Mouse (Mus musculus) hindbrain, embryonic 16.5 days (tissue): Measurements from ENCODE around the gene Nprl2. TPM values are rescaled to one million over a fixed set of nuclear protein-coding genes. Genes with fewer than 3 reads are reported as not detected.
A peak's percentile ranks its signal among the peaks of the same experiment; 100 is the strongest.

Experiments used
- ATAC-seq: fragments of 200-750 bp; cut with Nextera tagmentation; 2 replicates; pipeline ENCODE4 v1.8.0; 2017; ENCODE audit warnings: moderate TSS enrichment, moderate library complexity
- H3K27ac ChIP-seq: fragments of 300-500 bp; sonication (generic); 2 replicates; pipeline ENCODE4 v1.5.1; 2014; ENCODE audit warnings: low read depth, mild to moderate bottlenecking, control low read depth, low read length, moderate library complexity
- H3K27me3 ChIP-seq: fragments of 300-500 bp; sonication (generic); replicated peaks from 2 replicates; pipeline ENCODE4 v1.6.1; 2014; ENCODE audit warnings: low read length; ENCODE audit not compliant: control insufficient read depth, insufficient read depth
- H3K36me3 ChIP-seq: fragments of 300-500 bp; sonication (generic); 2 replicates; pipeline ENCODE4 v1.6.1; 2014; ENCODE audit warnings: mild to moderate bottlenecking, low read length, moderate library complexity, mixed read lengths; ENCODE audit not compliant: control insufficient read depth, insufficient read depth
- H3K4me1 ChIP-seq: fragments of 300-500 bp; sonication (generic); 2 replicates; pipeline ENCODE4 v1.6.1; 2014; ENCODE audit warnings: low read depth, low read length; ENCODE audit not compliant: control insufficient read depth, insufficient read depth
- H3K4me2 ChIP-seq: fragments of 300-500 bp; sonication (generic); 2 replicates; pipeline ENCODE4 v1.6.1; 2014; ENCODE audit warnings: mild to moderate bottlenecking, low read length, control low read depth, moderate library complexity
- H3K4me3 ChIP-seq: fragments of 300-500 bp; sonication (generic); 2 replicates; pipeline ENCODE4 v1.5.1; 2014; ENCODE audit warnings: mild to moderate bottlenecking, low read length, control low read depth, moderate library complexity
- H3K9ac ChIP-seq: fragments of 300-500 bp; sonication (generic); 2 replicates; pipeline ENCODE4 v1.6.1; 2014; ENCODE audit warnings: low read depth, mild to moderate bottlenecking, control low read depth, low read length, moderate library complexity
- H3K9me3 ChIP-seq: fragments of 300-500 bp; sonication (generic); 2 replicates; pipeline ENCODE4 v1.6.1; 2014; ENCODE audit warnings: mild to moderate bottlenecking, low read length, moderate library complexity; ENCODE audit not compliant: control insufficient read depth
- WGBS: fragments of 180-500 bp; shearing (Covaris S2); extraction: QIAGEN DNeasy Blood & Tissue Kit; methylation state at CpG from one replicate; pipeline ENCODE4 v1.1.7; 2014; 5-methylcytosine and 5-hydroxymethylcytosine counted together
- polyA plus RNA-seq: library from polyadenylated mRNA; unstranded; fragments of >200 nt; fragmentation: Nextera tagmentation; extraction: Ambion mirVana; gene quantifications from 2 replicates; pipeline ENCODE4 v1.2.1, GENCODE M21; 2015

Nprl2 gene
- polyA plus RNA-seq, 1 experiment from 2014 or later = 78.6 TPM

GRCm38 (mm10) chr9:107542721-107543120, 695 bp downstream of the Nprl2 start:
- ATAC-seq = no peak
- H3K9ac ChIP-seq = peak overlapping the region; percentile 69; the same call in 1 of the 2 replicates
- peak overlapping the region; percentile 94 for H3K4me2 ChIP-seq
- no peaks in the 10 kb centered on the region for H3K27me3 ChIP-seq
- peak overlapping the region; percentile 71 for H3K4me3 ChIP-seq
- peaks cover 28% of the 10 kb centered on the region for H3K36me3 ChIP-seq
- H3K9me3 ChIP-seq = no peaks in the 10 kb centered on the region
- 47% methylated on average over 8 of the region's 8 CpGs for WGBS
- H3K4me1 ChIP-seq = peaks cover 31% of the 10 kb centered on the region
- H3K27ac ChIP-seq = no peak overlapping the region

DNA sequence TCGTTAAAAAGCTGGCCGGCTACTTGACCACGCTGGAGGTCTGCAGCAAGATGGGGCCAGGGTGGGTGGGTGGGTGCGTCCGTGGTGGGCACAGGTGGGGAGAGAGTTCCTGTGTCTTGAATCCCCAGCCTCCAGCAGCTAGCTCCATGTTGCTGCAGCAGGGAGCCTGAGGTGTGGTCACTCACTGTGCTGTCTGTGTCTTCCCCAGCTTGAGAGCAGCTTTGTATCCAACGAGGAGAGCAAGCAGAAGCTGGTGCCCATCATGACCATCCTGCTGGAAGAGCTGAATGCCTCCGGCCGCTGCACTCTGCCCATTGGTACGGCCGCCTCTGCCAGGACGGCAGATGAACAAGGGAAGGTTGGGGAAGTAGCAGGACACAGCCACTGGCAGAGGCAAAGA, 1.3 kb downstream of the Nprl2 start:
- H3K4me1 ChIP-seq = peaks cover 31% of the 10 kb centered on the region
- no peak overlapping the region for H3K9ac ChIP-seq
- no peak overlapping the region for H3K27ac ChIP-seq
- H3K36me3 ChIP-seq = peaks cover 28% of the 10 kb centered on the region
- H3K27me3 ChIP-seq = no peaks in the 10 kb centered on the region
- WGBS = 88% methylated on average over 11 of the region's 11 CpGs
- H3K4me3 ChIP-seq = no peak overlapping the region
- no peak for ATAC-seq
- no peak overlapping the region for H3K4me2 ChIP-seq
- H3K9me3 ChIP-seq = no peaks in the 10 kb centered on the region

- WGBS = 94% methylated on average over 17 of the region's 17 CpGs
- H3K36me3 ChIP-seq = peaks cover 20% of the 10 kb centered on the region
- no peak for ATAC-seq
- 0 out of 2 replicates have a peak, but pooled peaks cover 3% of the 10 kb centered on the region for H3K27me3 ChIP-seq
- no peak overlapping the region for H3K9ac ChIP-seq
- H3K27ac ChIP-seq = no peak overlapping the region
- peaks cover 31% of the 10 kb centered on the region for H3K4me1 ChIP-seq
- no peaks in the 10 kb centered on the region for H3K9me3 ChIP-seq
- H3K4me2 ChIP-seq = no peak overlapping the region
- no peak overlapping the region for H3K4me3 ChIP-seq
These were observed 2.2 kb downstream of the Nprl2 start for GRCm38 (mm10) chr9:107544196-107544700.

GRCm38 (mm10) chr9:107544729-107545128, 2.7 kb downstream of the Nprl2 start:
- Histone ChIP-seq H3K4me3 (no peak overlapping the region), H3K9ac (no peak overlapping the region), H3K27me3 (0 out of 2 replicates have a peak, but pooled peaks cover 5% of the 10 kb centered on the region), H3K27ac (no peak overlapping the region), H3K36me3 (peaks cover 15% of the 10 kb centered on the region), H3K9me3 (no peaks in the 10 kb centered on the region), H3K4me1 (peaks cover 31% of the 10 kb centered on the region), H3K4me2 (no peak overlapping the region)
- ATAC-seq = no peak
- 95% methylated on average over 12 of the region's 12 CpGs for WGBS

DNA sequence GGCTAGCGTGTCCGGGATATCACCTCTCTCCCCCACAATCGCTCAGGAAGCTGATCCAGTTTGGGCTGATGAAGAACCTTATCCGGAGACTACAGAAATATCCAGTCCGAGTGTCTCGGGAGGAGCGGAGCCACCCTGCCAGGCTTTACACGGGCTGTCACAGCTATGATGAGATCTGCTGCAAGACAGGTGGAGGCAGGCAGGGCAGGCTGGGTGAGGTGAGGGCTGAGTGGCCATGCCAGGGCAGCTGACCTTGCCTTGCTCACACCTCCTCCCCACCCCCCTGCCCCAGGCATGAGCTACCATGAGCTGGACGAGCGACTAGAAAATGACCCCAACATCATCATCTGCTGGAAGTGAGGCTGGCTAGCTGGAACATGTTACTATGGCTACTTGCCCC, 3.2 kb downstream of the Nprl2 start:
- ATAC-seq = no peak
- Histone ChIP-seq H3K4me2 (no peak overlapping the region), H3K9me3 (no peaks in the 10 kb centered on the region), H3K27me3 (0 out of 2 replicates have a peak, but pooled peaks cover 6% of the 10 kb centered on the region), H3K4me3 (no peak overlapping the region), H3K4me1 (peaks cover 31% of the 10 kb centered on the region), H3K9ac (0 out of 2 replicates have a peak overlapping the region, but pooled peaks have one; percentile 3), H3K36me3 (peaks cover 12% of the 10 kb centered on the region), H3K27ac (no peak overlapping the region)
- WGBS = 90% methylated on average over 10 of the region's 10 CpGs

DNA sequence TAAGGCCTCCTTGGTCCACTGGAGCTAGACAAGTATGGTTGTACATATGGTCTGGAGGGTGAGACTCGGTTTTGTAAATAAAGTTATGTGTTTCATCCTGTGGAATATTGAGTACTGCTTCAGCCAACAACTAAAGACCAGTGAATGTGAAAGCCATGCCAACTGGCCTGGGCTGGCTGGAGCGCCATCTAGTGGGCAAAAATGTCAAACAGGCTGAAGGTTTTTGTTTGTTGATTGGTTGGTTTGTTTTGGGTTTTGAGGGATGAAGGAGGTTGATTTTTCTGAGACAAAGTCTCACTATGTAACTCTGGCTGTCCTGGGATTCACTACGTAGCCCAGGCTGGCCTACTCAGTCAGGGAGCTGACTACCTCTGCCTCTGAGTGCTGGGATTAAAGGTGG, 3.6 kb downstream of the Nprl2 start:
- ATAC-seq = no peak
- Histone ChIP-seq H3K27me3 (peaks cover 8% of the 10 kb centered on the region; the same call in 1 of the 2 replicates), H3K4me3 (no peak overlapping the region), H3K36me3 (peaks cover 12% of the 10 kb centered on the region), H3K4me1 (peaks cover 31% of the 10 kb centered on the region), H3K9me3 (no peaks in the 10 kb centered on the region), H3K4me2 (no peak overlapping the region), H3K9ac (no peak overlapping the region), H3K27ac (no peak overlapping the region)
- WGBS = 7% methylated on average over 3 of the region's 3 CpGs

GRCm38 (mm10) chr9:107547026-107547425, 5.0 kb downstream of the Nprl2 start, which contains the start of gene Zmynd10:
TSS of gene Zmynd10 (plus strand) at chr9:107547298.
- Histone ChIP-seq H3K27ac (peak within 1 kb of the TSS; percentile 17; the same call in 1 of the 2 replicates), H3K4me3 (peak within 1 kb of the TSS; percentile 17), H3K27me3 (peaks cover 19% of the 10 kb centered on the region), H3K9me3 (no peaks in the 10 kb centered on the region), H3K9ac (peak within 1 kb of the TSS; percentile 48), H3K4me2 (peak within 1 kb of the TSS; percentile 55), H3K36me3 (peaks cover 12% of the 10 kb centered on the region), H3K4me1 (peaks cover 35% of the 10 kb centered on the region)
- WGBS = 3% methylated on average over 20 of the region's 20 CpGs
- peak; percentile 63 for ATAC-seq

DNA sequence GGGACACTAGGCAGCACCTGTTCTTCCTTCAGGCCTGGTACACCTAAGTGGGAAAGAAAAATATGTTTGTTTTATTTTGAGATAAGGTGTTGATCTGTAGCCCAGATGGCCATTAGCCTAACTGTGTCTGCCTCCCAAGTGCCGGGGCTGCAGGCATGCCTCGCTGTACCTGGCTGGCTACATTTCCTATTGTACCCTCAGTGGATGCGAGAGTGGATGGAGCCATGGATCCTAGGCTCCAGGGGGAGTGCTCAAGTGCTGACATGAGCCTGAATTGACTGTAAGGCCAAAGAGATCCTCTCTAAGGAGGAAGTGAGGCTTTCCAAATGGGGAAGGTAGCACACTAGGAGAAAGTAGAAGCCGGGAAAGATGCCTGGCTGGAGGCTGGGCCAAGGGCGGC, 5.9 kb downstream of the Nprl2 start:
- ATAC-seq = no peak
- Histone ChIP-seq H3K4me2 (no peak overlapping the region), H3K27me3 (peaks cover 23% of the 10 kb centered on the region), H3K36me3 (peaks cover 12% of the 10 kb centered on the region), H3K4me1 (peaks cover 28% of the 10 kb centered on the region), H3K9me3 (no peaks in the 10 kb centered on the region), H3K27ac (no peak overlapping the region), H3K9ac (no peak overlapping the region), H3K4me3 (no peak overlapping the region)
- WGBS = 81% methylated on average over 5 of the region's 5 CpGs

- H3K36me3 ChIP-seq = peaks cover 12% of the 10 kb centered on the region
- ATAC-seq = no peak
- H3K27me3 ChIP-seq = peaks cover 24% of the 10 kb centered on the region
- H3K9ac ChIP-seq = no peak overlapping the region
- H3K4me2 ChIP-seq = no peak overlapping the region
- no peaks in the 10 kb centered on the region for H3K9me3 ChIP-seq
- no peak overlapping the region for H3K4me3 ChIP-seq
- peaks cover 31% of the 10 kb centered on the region for H3K4me1 ChIP-seq
- H3K27ac ChIP-seq = no peak overlapping the region
- 91% methylated on average over 10 of the region's 10 CpGs for WGBS
These were observed 6.8 kb downstream of the Nprl2 start for GRCm38 (mm10) chr9:107548820-107549219.
